Comparison of ENCODE assay signal across 9 mouse cellular contexts in the genomic region with DNA sequence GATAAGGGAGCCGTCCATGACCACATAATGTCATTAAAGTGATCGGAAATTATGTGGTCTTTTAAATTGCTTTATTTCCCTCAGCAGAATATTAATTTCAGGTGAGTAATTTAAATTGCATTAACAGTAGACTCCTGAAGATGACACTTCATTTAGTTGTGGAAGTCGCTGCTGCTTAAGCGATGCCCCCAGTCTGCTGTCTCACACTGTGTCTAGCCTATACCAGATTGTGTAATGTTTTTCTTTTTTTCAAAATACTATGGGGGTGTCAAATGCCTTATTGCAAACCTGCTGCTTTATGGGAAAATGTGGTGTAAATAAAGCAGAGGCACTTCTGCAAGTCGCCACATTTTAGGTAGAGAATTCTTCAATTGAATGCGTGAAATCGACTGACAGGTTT.
"Had no signal": no experiment of that assay in that cellular context is flagged by ENCODE, and none has a peak within 500 bp of the region (broad histone marks: within the 10 kb centered on the region; RNA-seq: fewer than 3 reads in every experiment).

No protein-coding gene starts in this region.

- H3K9ac ChIP-seq: limb, embryonic 13.5 days; liver, embryonic 14.5 days; midbrain, embryonic 13.5 days had no signal

- H3K4me1 ChIP-seq: limb, embryonic 13.5 days; midbrain, embryonic 13.5 days had no signal

- H3K4me2 ChIP-seq: limb, embryonic 13.5 days; midbrain, embryonic 13.5 days had no signal

- ATAC-seq: midbrain, embryonic 13.5 days had no signal

- DNase-seq: kidney, adult 18-20 months; kidney, postnatal 10 days; left cerebral cortex, postnatal 4 days; lung, adult 18-20 months; thymus, postnatal 14 days had no signal

- H3K27ac ChIP-seq: limb, embryonic 13.5 days; liver, embryonic 14.5 days; midbrain, embryonic 13.5 days; stomach, postnatal 0 days had no signal

- H3K9me3 ChIP-seq: limb, embryonic 13.5 days; midbrain, embryonic 13.5 days had no signal

- H3K27me3 ChIP-seq: limb, embryonic 13.5 days; midbrain, embryonic 13.5 days had no signal

- H3K4me3 ChIP-seq: limb, embryonic 13.5 days; midbrain, embryonic 13.5 days had no signal

- H3K36me3 ChIP-seq: limb, embryonic 13.5 days; midbrain, embryonic 13.5 days had no signal
